Mouse (Mus musculus): ENCODE measurements at regions not wholly inside any gene's neighbourhood (a gene's known extent, or its start where the extent isn't known, plus 50 kb on each side); places are given as distances from the start of the nearest gene placed in this dataset.

GRCm38 (mm10) chr1:168823184-168823583 is 391.1 kb upstream of the Pbx1 start:
- no peak overlapping the region for H3K27ac ChIP-seq (ENCODE audit: control insufficient read depth, insufficient read depth, low read depth, low read length)
- no peak for TF ChIP-seq POLR2A (IDR thresholded peaks at IDR 0.05; ENCODE audit: control insufficient read depth, low read depth, low read length)
- TF ChIP-seq CTCF (IDR thresholded peaks at IDR 0.05; ENCODE audit: control insufficient read depth, insufficient read depth, insufficient replicate concordance, low read depth, low read length) = no peak

GRCm38 (mm10) chr1:168818381-168818780 is 386.3 kb upstream of the Pbx1 start:
- no peak overlapping the region for H3K4me3 ChIP-seq (ENCODE audit: control insufficient read depth, low read depth, low read length)
- H3K27ac ChIP-seq (ENCODE audit: control insufficient read depth, insufficient read depth, low read depth, low read length) = no peak overlapping the region
- TF ChIP-seq POLR2A (IDR thresholded peaks at IDR 0.05; ENCODE audit: control insufficient read depth, low read depth, low read length) (no peak), CTCF (IDR thresholded peaks at IDR 0.05; ENCODE audit: control insufficient read depth, insufficient read depth, insufficient replicate concordance, low read depth, low read length) (no peak)

More at GRCm38 (mm10) chr1:168823184-168823583, 391.1 kb upstream of the Pbx1 start:
- H3K27me3 ChIP-seq (ENCODE audit: control insufficient read depth, insufficient read depth, low read length) = no peaks in the 10 kb centered on the region
- no peaks in the 10 kb centered on the region for H3K4me1 ChIP-seq (ENCODE audit: control insufficient read depth, insufficient read depth, low read length)
- H3K4me3 ChIP-seq (ENCODE audit: control insufficient read depth, low read depth, low read length) = no peak overlapping the region
- H3K36me3 ChIP-seq (ENCODE audit: control insufficient read depth, insufficient read depth, low read length) = no peaks in the 10 kb centered on the region

DNA sequence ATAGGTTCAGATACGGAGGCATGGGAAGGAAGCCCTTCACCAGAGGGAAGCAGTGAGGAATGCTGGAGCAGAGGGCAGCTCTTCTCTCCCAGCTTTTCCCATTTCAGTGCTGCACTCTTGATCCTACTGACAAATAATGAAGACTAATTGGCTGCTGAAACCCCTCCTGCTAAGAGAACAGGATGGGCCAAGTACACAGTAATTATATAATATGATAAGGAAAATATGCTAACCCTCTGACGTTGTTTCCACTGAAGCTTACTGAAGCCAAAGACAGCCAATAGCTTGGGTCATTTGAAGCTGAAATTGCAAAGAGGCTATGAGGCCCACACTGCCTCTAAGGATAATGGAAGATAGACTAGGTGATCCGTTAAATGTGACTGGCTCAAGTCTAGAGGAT is 375.0 kb upstream of the Pbx1 start:
- H3K27ac ChIP-seq (ENCODE audit: control insufficient read depth, insufficient read depth, low read depth, low read length) = no peak overlapping the region
- H3K27me3 ChIP-seq (ENCODE audit: control insufficient read depth, insufficient read depth, low read length) = no peaks in the 10 kb centered on the region
- H3K4me3 ChIP-seq (ENCODE audit: control insufficient read depth, low read depth, low read length) = no peak overlapping the region
- TF ChIP-seq POLR2A (IDR thresholded peaks at IDR 0.05; ENCODE audit: control insufficient read depth, low read depth, low read length) = no peak
- no peak for TF ChIP-seq CTCF (IDR thresholded peaks at IDR 0.05; ENCODE audit: control insufficient read depth, insufficient read depth, insufficient replicate concordance, low read depth, low read length)
- no peaks in the 10 kb centered on the region for H3K4me1 ChIP-seq (ENCODE audit: control insufficient read depth, insufficient read depth, low read length)
- no peaks in the 10 kb centered on the region for H3K36me3 ChIP-seq (ENCODE audit: control insufficient read depth, insufficient read depth, low read length)

More at GRCm38 (mm10) chr1:168818381-168818780, 386.3 kb upstream of the Pbx1 start:
- Histone ChIP-seq H3K36me3 (ENCODE audit: control insufficient read depth, insufficient read depth, low read length) (no peaks in the 10 kb centered on the region), H3K27me3 (ENCODE audit: control insufficient read depth, insufficient read depth, low read length) (no peaks in the 10 kb centered on the region), H3K4me1 (ENCODE audit: control insufficient read depth, insufficient read depth, low read length) (no peaks in the 10 kb centered on the region)

GRCm38 (mm10) chr1:168805442-168805841 is 373.4 kb upstream of the Pbx1 start:
- Histone ChIP-seq H3K27ac (ENCODE audit: control insufficient read depth, insufficient read depth, low read depth, low read length) (no peak overlapping the region), H3K4me3 (ENCODE audit: control insufficient read depth, low read depth, low read length) (no peak overlapping the region), H3K27me3 (ENCODE audit: control insufficient read depth, insufficient read depth, low read length) (no peaks in the 10 kb centered on the region), H3K36me3 (ENCODE audit: control insufficient read depth, insufficient read depth, low read length) (no peaks in the 10 kb centered on the region), H3K4me1 (ENCODE audit: control insufficient read depth, insufficient read depth, low read length) (no peaks in the 10 kb centered on the region)
- TF ChIP-seq POLR2A (IDR thresholded peaks at IDR 0.05; ENCODE audit: control insufficient read depth, low read depth, low read length) (no peak), CTCF (IDR thresholded peaks at IDR 0.05; ENCODE audit: control insufficient read depth, insufficient read depth, insufficient replicate concordance, low read depth, low read length) (no peak)

- H3K36me3 ChIP-seq (ENCODE audit: control insufficient read depth, insufficient read depth, low read length) = no peaks in the 10 kb centered on the region
- H3K4me3 ChIP-seq (ENCODE audit: control insufficient read depth, low read depth, low read length) = no peak overlapping the region
- H3K27me3 ChIP-seq (ENCODE audit: control insufficient read depth, insufficient read depth, low read length) = no peaks in the 10 kb centered on the region
- no peak overlapping the region for H3K27ac ChIP-seq (ENCODE audit: control insufficient read depth, insufficient read depth, low read depth, low read length)
- TF ChIP-seq CTCF (IDR thresholded peaks at IDR 0.05; ENCODE audit: control insufficient read depth, insufficient read depth, insufficient replicate concordance, low read depth, low read length) (no peak), POLR2A (IDR thresholded peaks at IDR 0.05; ENCODE audit: control insufficient read depth, low read depth, low read length) (no peak)
- no peaks in the 10 kb centered on the region for H3K4me1 ChIP-seq (ENCODE audit: control insufficient read depth, insufficient read depth, low read length)
These were observed 369.0 kb upstream of the Pbx1 start for GRCm38 (mm10) chr1:168801046-168801445.

- Histone ChIP-seq H3K36me3 (ENCODE audit: control insufficient read depth, insufficient read depth, low read length) (no peaks in the 10 kb centered on the region), H3K27me3 (ENCODE audit: control insufficient read depth, insufficient read depth, low read length) (no peaks in the 10 kb centered on the region), H3K4me1 (ENCODE audit: control insufficient read depth, insufficient read depth, low read length) (no peaks in the 10 kb centered on the region), H3K27ac (ENCODE audit: control insufficient read depth, insufficient read depth, low read depth, low read length) (no peak overlapping the region), H3K4me3 (ENCODE audit: control insufficient read depth, low read depth, low read length) (no peak overlapping the region)
- TF ChIP-seq POLR2A (IDR thresholded peaks at IDR 0.05; ENCODE audit: control insufficient read depth, low read depth, low read length) = no peak
- no peak for TF ChIP-seq CTCF (IDR thresholded peaks at IDR 0.05; ENCODE audit: control insufficient read depth, insufficient read depth, insufficient replicate concordance, low read depth, low read length)
These were observed 354.7 kb upstream of the Pbx1 start for GRCm38 (mm10) chr1:168786731-168787130.

DNA sequence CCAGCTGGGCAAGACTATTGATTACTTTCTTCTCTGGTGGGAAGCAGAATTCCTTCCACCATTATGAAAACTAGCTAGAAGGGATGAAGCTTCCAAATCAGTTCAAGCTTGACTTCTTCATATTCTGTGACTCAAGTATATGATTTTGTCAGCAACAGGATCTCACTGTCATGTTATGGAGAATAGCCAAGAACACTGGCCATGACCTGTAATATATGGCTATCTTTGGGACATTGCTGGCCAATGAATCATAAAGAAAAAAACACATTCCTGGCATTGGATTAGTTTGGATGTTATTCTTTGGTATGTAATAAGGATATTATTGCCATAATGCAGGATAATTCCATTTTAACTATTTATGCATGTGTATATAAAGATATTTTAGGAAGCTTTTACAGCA is 351.8 kb upstream of the Pbx1 start:
- Histone ChIP-seq H3K4me3 (ENCODE audit: control insufficient read depth, low read depth, low read length) (no peak overlapping the region), H3K36me3 (ENCODE audit: control insufficient read depth, insufficient read depth, low read length) (no peaks in the 10 kb centered on the region), H3K27ac (ENCODE audit: control insufficient read depth, insufficient read depth, low read depth, low read length) (no peak overlapping the region), H3K27me3 (ENCODE audit: control insufficient read depth, insufficient read depth, low read length) (no peaks in the 10 kb centered on the region), H3K4me1 (ENCODE audit: control insufficient read depth, insufficient read depth, low read length) (no peaks in the 10 kb centered on the region)
- no peak for TF ChIP-seq POLR2A (IDR thresholded peaks at IDR 0.05; ENCODE audit: control insufficient read depth, low read depth, low read length)
- TF ChIP-seq CTCF (IDR thresholded peaks at IDR 0.05; ENCODE audit: control insufficient read depth, insufficient read depth, insufficient replicate concordance, low read depth, low read length) = no peak

DNA sequence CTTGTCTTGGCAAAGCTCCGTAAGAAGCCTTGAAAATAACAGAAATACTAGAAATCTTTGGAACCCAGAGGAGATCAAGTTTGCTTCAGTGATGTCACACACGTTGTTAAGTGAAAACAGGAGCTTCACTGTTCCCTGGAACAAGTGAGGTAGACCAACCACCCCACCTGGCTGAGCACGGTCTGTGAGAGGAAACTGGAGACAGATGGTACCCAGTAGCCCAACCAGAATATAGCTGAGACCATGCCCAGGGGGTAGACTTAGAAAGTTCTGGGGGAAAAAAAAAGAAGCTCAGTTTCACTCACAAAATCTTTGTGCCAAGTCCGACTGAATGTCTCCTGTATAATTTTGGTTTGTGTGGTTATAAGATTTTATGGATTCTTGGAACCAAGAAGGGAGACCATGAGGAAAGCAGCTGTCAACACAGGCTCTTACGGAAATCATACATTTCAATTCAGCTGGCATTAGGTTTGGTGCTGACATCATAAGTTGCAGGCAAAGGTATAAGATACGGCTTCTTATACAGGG is 332.4 kb upstream of the Pbx1 start:
- Histone ChIP-seq H3K36me3 (ENCODE audit: control insufficient read depth, insufficient read depth, low read length) (no peaks in the 10 kb centered on the region), H3K4me1 (ENCODE audit: control insufficient read depth, insufficient read depth, low read length) (no peaks in the 10 kb centered on the region), H3K4me3 (ENCODE audit: control insufficient read depth, low read depth, low read length) (no peak overlapping the region), H3K27me3 (ENCODE audit: control insufficient read depth, insufficient read depth, low read length) (no peaks in the 10 kb centered on the region), H3K27ac (ENCODE audit: control insufficient read depth, insufficient read depth, low read depth, low read length) (no peak overlapping the region)
- TF ChIP-seq CTCF (IDR thresholded peaks at IDR 0.05; ENCODE audit: control insufficient read depth, insufficient read depth, insufficient replicate concordance, low read depth, low read length) (no peak), POLR2A (IDR thresholded peaks at IDR 0.05; ENCODE audit: control insufficient read depth, low read depth, low read length) (no peak)

Measured in testis, adult 2 months (tissue).